Mouse (Mus musculus) Patski (cell line): Measurements from ENCODE around the gene Gm7849. TPM values are rescaled to one million over a fixed set of nuclear protein-coding genes. Genes with fewer than 3 reads are reported as not detected.
"Not testable (repeated sequence)": the region's sequence is repeated elsewhere in the genome, so short reads cannot be mapped to it uniquely, and the experiment has no call there.

Source experiments
- ATAC-seq: fragments of 100-300 bp; one replicate; pipeline ENCODE4 v1.8.0; 2021
- CTCF ChIA-PET: fragments of 350-600 bp; sonication (Branson Sonifier 250); formaldehyde crosslinking; loops from one replicate; lab custom pipeline; 2022; ENCODE audit warnings: inconsistent platforms; lab: Charles Lee
- POLR2A ChIA-PET: fragments of 350-600 bp; sonication (Branson Sonifier 250); formaldehyde crosslinking; loops from one replicate; lab custom pipeline; 2022; ENCODE audit warnings: antibody characterized with exemption, inconsistent platforms; lab: Charles Lee
- DNase-seq: peaks from one replicate; pipeline ENCODE4 v3.0.0-alpha.2; 2011; ENCODE audit warnings: low read depth, low spot score
- H3K27me3 ChIP-seq: fragments of 371-371 bp; one replicate; pipeline ENCODE4 v1.5.1; 2021
- in situ Hi-C: fragments of 300-500 bp; cut with MboI; formaldehyde crosslinking; loops from 3 replicates; pipeline ENCODE4 v1.11.1; 2018; ENCODE audit warnings: low pct_unique_long_range_greater_than_20kb, mixed read lengths
- polyA plus RNA-seq: library from polyadenylated mRNA; unstranded; gene quantifications from one replicate; pipeline ENCODE4 v1.2.3, GENCODE M21; 2021

Gm7849 gene
- not detected for polyA plus RNA-seq

- ATAC-seq, DNase-seq, POLR2A ChIA-PET, in situ Hi-C loops, H3K27me3 ChIP-seq, CTCF ChIA-PET: not testable (repeated sequence)
Measured at GRCm38 (mm10) chr8:21456460-21456859, at the start of gene Gm7849. Gm7849 (minus strand) TSS chr8:21456560.

- DNase-seq, POLR2A ChIA-PET, H3K27me3 ChIP-seq, ATAC-seq, CTCF ChIA-PET, in situ Hi-C loops: not testable (repeated sequence)
Measured at GRCm38 (mm10) chr8:21427111-21427510, 29.2 kb downstream of the Gm7849 start, which contains the start of gene Defa36. Defa36 (plus strand) TSS chr8:21427411.

Other genes starting within 250 kb of the Gm7849 start
- gene Gm15292, start 206.8 kb downstream of the Gm7849 start, polyA plus RNA-seq = not detected
- not detected for gene Defa27, start 141.0 kb downstream of the Gm7849 start, polyA plus RNA-seq
- not detected for gene Defa29, start 129.5 kb downstream of the Gm7849 start, polyA plus RNA-seq
- gene Defa2, start 78.0 kb downstream of the Gm7849 start, polyA plus RNA-seq = not detected
- gene Defa33, start 64.7 kb downstream of the Gm7849 start, polyA plus RNA-seq = not detected
- gene Defa36, start 29.1 kb downstream of the Gm7849 start, polyA plus RNA-seq = not detected
- not detected for gene Defa20, start 52.7 kb upstream of the Gm7849 start, polyA plus RNA-seq
- gene Defa32, start 72.5 kb upstream of the Gm7849 start, polyA plus RNA-seq = not detected
- not detected for gene Defa37, start 108.8 kb upstream of the Gm7849 start, polyA plus RNA-seq
- gene Defa28, start 126.4 kb upstream of the Gm7849 start, polyA plus RNA-seq = not detected
- not detected for gene Gm7861, start 137.9 kb upstream of the Gm7849 start, polyA plus RNA-seq
- not detected for gene Defa26, start 161.6 kb upstream of the Gm7849 start, polyA plus RNA-seq
- not detected for gene Defa17, start 199.2 kb upstream of the Gm7849 start, polyA plus RNA-seq
- not detected for gene Defa34, start 209.2 kb upstream of the Gm7849 start, polyA plus RNA-seq
- not detected for gene AY761184, start 247.1 kb upstream of the Gm7849 start, polyA plus RNA-seq